Mouse (Mus musculus) cerebellum, adult 2 months (tissue): ENCODE data around the gene Pds5a.

Source experiments
- CTCF ChIP-seq: fragments of 200-500 bp; IDR thresholded peaks from 2 replicates; pipeline ENCODE4 v1.5.1; 2011; ENCODE audit warnings: low read depth, mild to moderate bottlenecking, control low read depth, low read length, moderate library complexity, borderline replicate concordance; ENCODE audit not compliant: insufficient read depth
- POLR2A ChIP-seq: fragments of 200-500 bp; IDR thresholded peaks from 2 replicates; pipeline ENCODE4 v1.6.1; 2011; ENCODE audit warnings: low read length, control low read depth, borderline replicate concordance; ENCODE audit not compliant: insufficient read depth

DNA sequence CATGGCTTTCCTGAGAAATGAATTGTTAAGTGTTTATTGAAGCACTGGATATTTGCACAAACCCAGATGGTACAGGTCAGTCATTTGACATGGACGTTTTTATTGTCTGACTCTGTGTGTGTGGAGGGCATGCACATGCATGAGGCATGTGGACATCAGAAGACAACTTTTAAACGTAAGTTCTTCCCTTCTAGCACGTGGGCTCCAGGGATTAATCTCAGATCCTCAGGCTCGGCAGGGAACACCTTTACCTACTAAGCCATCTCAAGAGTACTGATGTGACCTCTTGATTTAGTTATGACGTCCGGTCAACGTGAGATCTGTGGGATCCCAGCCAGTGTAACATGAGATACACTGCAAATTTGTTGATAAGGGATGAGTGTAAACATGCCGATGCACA is 12.2 kb upstream of the Pds5a start:
- TF ChIP-seq CTCF (no peak), POLR2A (no peak)
